Mouse (Mus musculus): ENCODE results near the gene Srsf7.
"Not testable (repeated sequence)": the region's sequence is repeated elsewhere in the genome, so short reads cannot be mapped to it uniquely, and the experiment has no call there.

The Srsf7 gene

DNA sequence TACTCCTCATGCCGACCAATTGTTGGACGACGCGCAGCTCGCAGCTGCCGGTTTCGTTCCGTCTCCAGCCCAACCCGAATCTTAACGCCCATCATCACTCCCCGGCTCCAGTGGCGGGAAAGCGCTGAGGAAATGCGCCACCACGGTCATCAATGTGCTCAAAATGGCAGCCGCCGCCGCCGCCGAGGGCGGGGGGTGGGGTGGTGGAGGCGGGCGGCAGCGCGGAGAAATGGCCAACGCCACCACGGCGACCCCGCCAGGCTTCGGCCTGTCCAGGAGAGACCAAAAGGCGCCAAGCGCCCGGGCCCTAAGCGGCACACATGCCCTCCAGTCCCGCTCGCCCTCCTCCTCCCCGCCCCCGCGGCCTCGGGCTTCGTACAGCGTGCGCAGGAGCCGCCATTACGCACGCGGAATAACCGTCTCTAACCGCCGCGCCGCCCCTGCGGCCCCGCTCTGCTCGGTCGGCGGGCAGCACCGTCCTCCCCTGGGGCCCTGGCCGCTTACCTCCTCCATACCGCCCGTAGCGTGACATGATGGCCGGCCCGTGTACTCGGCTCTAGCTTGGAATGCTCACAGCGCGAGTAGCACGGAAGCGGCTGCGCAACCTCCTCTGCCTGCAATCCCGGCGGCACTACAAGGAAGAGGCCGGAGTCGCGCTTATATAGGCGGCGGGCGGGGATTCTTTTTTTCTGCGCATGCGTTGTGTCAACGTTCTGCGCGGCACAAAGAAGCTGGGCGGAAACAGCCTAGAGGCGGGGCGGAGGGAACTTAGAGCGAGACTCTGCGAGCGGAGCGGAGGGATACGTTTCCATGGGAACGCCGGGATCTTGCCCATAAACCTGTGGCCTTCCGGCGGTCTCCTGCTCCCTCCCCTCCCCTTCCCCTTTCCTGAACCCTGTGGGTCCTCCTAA, at the start of gene Srsf7, which contains the start of gene Ttc39d:
Gene Srsf7 (minus strand): TSS at position 637 of the 911 bp plus-strand sequence.
Gene Ttc39d (plus strand): TSS at position 790 of the 911 bp plus-strand sequence.
- DNase-seq (ENCODE audit: low spot score) = peak; percentile 98

DNA sequence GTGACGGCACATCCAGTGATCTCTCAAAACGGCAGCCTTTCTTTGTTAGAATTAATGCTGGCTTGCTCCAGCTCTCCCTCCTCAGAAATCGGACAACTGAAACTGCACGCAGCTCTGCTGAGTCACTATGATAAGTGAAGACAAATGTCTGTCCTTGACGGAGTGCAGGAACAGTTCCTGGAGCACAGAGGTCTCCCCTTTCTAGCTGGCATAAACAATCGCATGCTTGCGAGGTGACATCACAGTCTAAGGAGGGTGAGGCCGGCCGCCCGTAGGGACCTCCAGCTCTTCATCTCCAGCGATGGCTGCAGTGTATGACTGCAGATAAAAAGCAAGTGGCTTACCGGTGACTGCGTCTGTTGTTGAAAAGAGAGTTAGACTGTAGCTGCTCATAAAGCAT, 48.1 kb upstream of the Srsf7 start:
- DNase-seq (ENCODE audit: low spot score) = no peak

DNA sequence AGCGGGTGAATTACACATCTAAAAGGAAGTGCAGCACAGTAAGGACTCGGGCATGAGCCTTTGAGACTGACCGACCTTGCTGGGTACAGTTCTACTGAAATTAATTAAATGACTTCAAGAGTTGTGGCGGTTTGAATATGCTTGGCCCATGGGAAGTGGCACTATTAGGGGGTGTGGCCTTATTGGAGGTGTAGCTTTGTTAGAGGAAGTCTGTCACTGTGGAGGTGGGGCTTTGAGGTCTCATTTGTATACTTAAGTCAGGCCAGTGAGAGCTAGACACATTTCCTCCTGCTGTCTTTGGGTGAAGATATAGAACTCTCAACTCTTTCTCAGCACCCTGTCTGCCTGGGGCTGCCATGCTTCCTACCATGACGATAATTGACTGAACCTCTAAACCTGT, 47.3 kb upstream of the Srsf7 start:
- DNase-seq (ENCODE audit: low spot score) = no peak

- DNase-seq (ENCODE audit: low spot score) = no peak
These were observed 45.8 kb upstream of the Srsf7 start for GRCm38 (mm10) chr17:80252757-80253525.

DNA sequence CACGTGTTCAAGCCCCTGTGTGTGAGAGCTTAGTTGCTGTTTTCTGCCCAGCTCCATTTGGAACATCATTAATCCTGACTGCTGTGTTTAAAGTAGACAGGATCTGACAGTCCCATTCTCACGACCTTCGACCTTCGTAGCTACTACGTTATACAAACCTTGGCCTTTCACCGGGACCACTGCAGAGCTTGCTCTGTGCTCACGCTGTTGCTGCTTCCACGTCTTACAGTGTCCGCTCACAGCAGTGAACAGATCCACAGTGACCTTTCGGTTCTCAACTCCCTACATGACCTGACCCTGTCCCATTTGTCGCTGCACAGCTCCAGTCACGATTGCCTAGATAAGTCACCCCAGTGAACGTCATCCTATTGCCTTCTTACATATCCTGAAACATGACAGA, 36.0 kb upstream of the Srsf7 start:
- no peak for DNase-seq (ENCODE audit: low spot score)

DNA sequence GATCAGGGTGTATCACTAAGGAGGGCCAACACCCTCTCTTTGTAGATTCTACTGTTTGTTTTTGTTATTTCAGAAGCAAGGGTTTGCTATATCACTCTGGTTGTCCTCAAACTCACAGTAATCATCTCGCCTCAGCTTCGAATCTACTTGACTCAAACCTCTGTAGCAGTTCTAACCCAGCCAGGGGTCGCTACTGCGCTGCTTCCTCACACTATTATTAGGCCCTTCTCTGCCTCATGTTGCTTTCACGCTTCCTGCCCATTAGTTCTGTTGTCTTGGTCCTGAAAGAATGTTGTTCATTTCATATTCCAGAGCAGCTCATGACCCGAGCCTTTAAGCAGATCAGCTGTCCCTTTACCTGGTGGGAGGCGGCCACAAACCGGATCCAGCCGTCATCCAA, 34.5 kb upstream of the Srsf7 start:
- no peak for DNase-seq (ENCODE audit: low spot score)

DNA sequence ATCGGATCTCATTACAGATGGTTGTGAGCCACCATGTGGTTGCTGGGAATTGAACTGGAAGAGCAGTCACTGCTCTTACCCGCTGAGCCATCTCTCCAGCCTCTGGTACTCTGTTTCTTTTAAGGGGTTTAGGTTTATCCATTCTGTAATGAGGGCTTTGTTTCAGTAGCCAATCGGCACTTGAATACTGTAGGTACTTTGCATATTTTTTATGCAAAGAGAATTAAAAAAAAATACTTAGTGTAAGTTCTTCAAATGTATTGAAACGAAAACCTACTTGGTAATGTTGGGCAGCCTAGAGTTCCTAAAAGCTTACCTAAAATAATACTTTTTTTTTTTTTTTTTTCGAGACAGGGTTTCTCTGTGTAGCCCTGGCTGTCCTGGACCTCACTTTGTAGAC, 30.4 kb upstream of the Srsf7 start:
- DNase-seq (ENCODE audit: low spot score) = no peak

DNA sequence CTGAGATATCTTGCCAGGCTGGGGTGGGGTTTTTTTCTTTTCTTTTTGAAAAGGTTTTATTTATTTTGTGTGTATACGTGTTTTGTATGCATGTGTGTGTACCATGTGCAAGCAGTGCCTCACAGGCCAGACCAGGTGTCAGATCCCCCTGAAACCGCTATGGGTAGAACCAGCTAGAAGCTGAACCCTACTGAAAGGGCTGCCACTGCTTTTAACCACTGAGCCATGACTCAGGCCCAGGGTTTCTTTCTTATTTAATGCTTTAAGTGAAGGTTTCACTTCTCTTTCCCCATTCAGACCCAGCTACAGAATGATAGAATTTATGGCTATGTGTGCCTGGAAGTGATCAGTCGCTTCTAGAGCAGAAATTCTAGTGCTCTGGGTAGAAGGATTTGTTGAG, 29.7 kb upstream of the Srsf7 start:
- DNase-seq (ENCODE audit: low spot score) = no peak

GRCm38 (mm10) chr17:80235477-80235876, 28.4 kb upstream of the Srsf7 start:
- DNase-seq (ENCODE audit: low spot score) = no peak

GRCm38 (mm10) chr17:80234376-80234775, 27.3 kb upstream of the Srsf7 start:
- no peak for DNase-seq (ENCODE audit: low spot score)

DNA sequence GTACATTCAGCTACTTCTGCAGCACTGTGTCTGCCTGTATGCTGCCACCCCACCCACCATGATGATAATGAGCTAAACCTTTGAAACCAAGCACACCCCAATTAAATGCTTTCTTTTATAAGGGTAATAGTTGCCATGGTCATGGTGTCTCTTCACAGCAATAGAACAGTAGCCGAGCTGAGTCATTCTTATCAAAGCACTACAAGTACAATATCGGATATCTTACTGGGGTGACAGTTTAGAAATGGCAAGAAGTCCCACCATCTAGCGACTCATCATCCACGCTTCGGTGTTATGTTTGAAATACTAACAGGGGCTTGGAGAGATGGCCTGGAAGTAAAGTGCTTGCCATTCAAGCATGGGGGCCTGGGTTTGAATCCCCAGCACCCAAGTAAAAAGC, 26.7 kb upstream of the Srsf7 start:
- no peak for DNase-seq (ENCODE audit: low spot score)

GRCm38 (mm10) chr17:80229396-80229795, 22.3 kb upstream of the Srsf7 start:
- DNase-seq (ENCODE audit: low spot score) = no peak

DNA sequence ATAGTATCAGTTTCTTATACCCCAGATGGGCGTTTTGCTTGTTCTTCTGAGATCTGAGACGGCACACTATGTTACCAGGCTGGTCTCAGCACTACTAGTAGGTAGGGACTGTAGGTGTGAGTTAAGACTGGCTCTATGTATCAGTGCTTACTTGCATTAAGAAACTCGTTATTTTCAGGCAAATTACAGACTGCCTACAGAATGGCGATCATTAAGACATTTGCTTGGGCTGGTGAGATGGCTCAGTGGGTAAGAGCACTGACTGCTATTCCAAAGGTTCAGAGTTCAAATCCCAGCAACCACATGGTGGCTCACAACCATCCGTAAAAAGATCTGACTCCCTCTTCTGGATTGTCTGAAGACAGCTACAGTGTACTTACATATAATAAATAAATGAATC, 18.0 kb upstream of the Srsf7 start:
- DNase-seq (ENCODE audit: low spot score) = not testable (repeated sequence)

- peak; percentile 85 for DNase-seq (ENCODE audit: low spot score)
These were observed 17.4 kb upstream of the Srsf7 start, which contains the start of gene Gemin6 for GRCm38 (mm10) chr17:80224326-80225116. TSS of gene Gemin6 (plus strand) at chr17:80224441.

DNA sequence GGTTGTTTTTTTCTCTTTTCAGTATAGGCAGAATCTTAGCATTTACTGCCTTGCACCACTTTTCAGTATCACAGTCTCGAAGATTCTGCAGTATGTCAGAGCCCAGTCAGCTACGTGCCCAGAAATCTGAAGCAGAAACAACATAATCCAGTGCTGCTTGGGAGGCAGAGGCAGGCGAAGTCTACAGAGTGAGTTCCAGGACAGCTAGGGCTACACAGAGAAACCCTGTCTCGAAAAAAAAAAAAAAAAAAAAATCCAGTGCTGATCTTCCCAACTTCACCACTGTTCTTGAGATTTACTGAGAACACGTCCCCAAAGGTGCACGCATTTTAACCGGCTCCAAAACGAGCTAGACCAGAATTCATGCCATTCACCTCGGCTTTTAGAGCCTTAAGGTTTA, 16.7 kb upstream of the Srsf7 start:
- DNase-seq (ENCODE audit: low spot score) = no peak

DNA sequence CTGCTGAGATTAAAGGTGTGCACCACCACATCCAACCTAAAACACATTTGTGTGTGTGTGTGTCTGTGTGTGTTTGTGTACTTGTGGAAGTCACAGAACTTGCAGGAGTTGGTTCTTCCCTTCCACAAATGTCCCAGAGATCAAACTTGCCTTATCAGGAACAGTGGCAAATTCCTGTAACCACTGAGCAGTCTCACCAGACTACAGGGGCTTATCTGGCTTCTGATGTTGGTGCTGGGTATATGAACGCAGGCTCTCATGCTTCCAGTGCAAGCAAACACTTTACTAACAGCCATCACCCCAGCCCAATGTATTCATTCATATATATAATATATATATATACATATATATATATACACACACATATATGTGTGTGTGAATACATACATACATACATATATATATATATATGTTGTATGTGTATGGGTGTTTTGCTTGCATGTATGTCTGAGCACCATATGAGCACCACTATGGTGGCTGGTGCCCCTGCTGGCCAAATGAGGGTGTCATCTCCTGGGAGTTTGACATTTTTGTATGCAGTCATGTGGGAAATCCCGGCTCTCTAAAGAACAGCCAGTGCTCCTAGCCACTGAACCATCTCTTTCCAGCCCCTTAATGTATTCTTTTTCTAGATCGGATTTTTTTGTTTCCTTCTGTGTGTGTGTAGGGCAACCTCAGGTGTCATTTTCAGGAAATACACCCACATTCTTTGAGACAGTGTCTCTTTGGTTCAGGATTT, 15.0 kb upstream of the Srsf7 start:
- DNase-seq (ENCODE audit: low spot score) = peak; percentile 43

DNA sequence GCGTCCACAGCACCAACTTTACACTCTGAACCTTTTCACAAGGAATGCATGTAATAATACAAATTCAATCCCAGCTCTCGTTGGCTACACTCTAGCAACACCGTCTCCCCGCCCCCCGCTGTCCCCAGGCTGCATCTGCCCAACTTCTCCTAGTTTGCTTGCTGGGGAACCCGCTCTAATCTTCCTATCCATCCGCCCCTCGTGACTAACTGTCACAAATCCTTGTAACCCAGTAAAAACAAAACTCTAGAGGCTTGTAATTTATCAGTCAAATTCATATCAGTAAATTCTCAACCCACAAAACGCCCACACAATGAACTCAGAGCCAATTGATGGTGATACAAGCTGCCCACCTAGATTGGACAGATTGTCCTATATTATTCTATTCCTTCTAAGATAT, 14.1 kb upstream of the Srsf7 start:
- DNase-seq (ENCODE audit: low spot score) = no peak

- no peak for DNase-seq (ENCODE audit: low spot score)
These were observed 13.0 kb upstream of the Srsf7 start for GRCm38 (mm10) chr17:80220131-80220530.

GRCm38 (mm10) chr17:80213998-80214397, 6.9 kb upstream of the Srsf7 start:
- not testable (repeated sequence) for DNase-seq (ENCODE audit: low spot score)

GRCm38 (mm10) chr17:80206301-80206670, 821 bp downstream of the Srsf7 start:
- DNase-seq (ENCODE audit: low spot score) = no peak

- DNase-seq (ENCODE audit: low spot score) = no peak
These were observed 1.4 kb downstream of the Srsf7 start for GRCm38 (mm10) chr17:80205657-80206056.

Measured in T-cell, adult 2 months (primary cell).